In genomic region chr10:7681343-7682025, GRCm38 (mm10) we compare ENCODE assay signal across 8 mouse cellular contexts. TPM values are rescaled to one million over a fixed set of nuclear protein-coding genes. Genes with fewer than 3 reads are reported as not detected.
DNase-seq lines count a peak whose midpoint lies in the region; ATAC-seq and TF ChIP-seq lines count a peak whose summit lies in the region.

No protein-coding gene starts in this region.

- no peak for TF ChIP-seq POLR2A in bone marrow, adult 2 months (IDR thresholded peaks at IDR 0.05; ENCODE audit: borderline replicate concordance, control insufficient read depth, low read depth, low read length)

- peak; percentile 9; the same call in 1 of the 2 replicates for TF ChIP-seq CTCF in bone marrow, adult 2 months (IDR thresholded peaks at IDR 0.05; ENCODE audit: control insufficient read depth, insufficient read depth, low read length)
- TF ChIP-seq CTCF in midbrain, postnatal 0 days (IDR thresholded peaks at IDR 0.05) = peak; percentile 60

- H3K27me3 ChIP-seq in embryonic facial prominence, embryonic 15.5 days = no peaks in the 10 kb centered on the region
- no peaks in the 10 kb centered on the region for H3K27me3 ChIP-seq in midbrain, postnatal 0 days (ENCODE audit: insufficient read depth, low read length)

- H3K9ac ChIP-seq in embryonic facial prominence, embryonic 15.5 days = peak overlapping the region; percentile 100
- peak overlapping the region; percentile 100 for H3K9ac ChIP-seq in midbrain, postnatal 0 days (replicated peaks; ENCODE audit: low read length, poor library complexity, severe bottlenecking)

- peak; percentile 76 for DNase-seq in A20 (ENCODE audit: low read depth, low spot score)
- DNase-seq in heart, adult 9 months (ENCODE audit: low spot score in 2 of 2) = peak; percentile 71 to 72
- peak; percentile 76 for DNase-seq in kidney, adult 9 months
- DNase-seq in liver = peak; percentile 77
- peak; percentile 73 for DNase-seq in midbrain, postnatal 0 days (ENCODE audit: low spot score)
- peak; percentile 41 to 48 for DNase-seq in spleen, postnatal 14 days (ENCODE audit: low spot score in 2 of 2)

- H3K4me1 ChIP-seq in bone marrow, adult 2 months (ENCODE audit: control insufficient read depth, insufficient read depth, low read length) = no peaks in the 10 kb centered on the region
- peaks cover 26% of the 10 kb centered on the region for H3K4me1 ChIP-seq in embryonic facial prominence, embryonic 15.5 days
- peaks cover 12% of the 10 kb centered on the region for H3K4me1 ChIP-seq in midbrain, postnatal 0 days (ENCODE audit: insufficient read depth, low read length)

- H3K9me3 ChIP-seq in embryonic facial prominence, embryonic 15.5 days (replicated peaks) = no peaks in the 10 kb centered on the region
- H3K9me3 ChIP-seq in midbrain, postnatal 0 days (ENCODE audit: low read length) = no peaks in the 10 kb centered on the region

- H3K4me3 ChIP-seq in bone marrow, adult 2 months (replicated peaks; ENCODE audit: control insufficient read depth, low read depth, low read length) = peak overlapping the region; percentile 87
- peak overlapping the region; percentile 98 for H3K4me3 ChIP-seq in embryonic facial prominence, embryonic 15.5 days (replicated peaks)
- peak overlapping the region; percentile 98 for H3K4me3 ChIP-seq in midbrain, postnatal 0 days (ENCODE audit: low read depth, low read length)

- peak overlapping the region; percentile 86 for H3K27ac ChIP-seq in bone marrow, adult 2 months (ENCODE audit: control insufficient read depth, insufficient read depth, low read depth, low read length, poor library complexity)
- peak overlapping the region; percentile 97 for H3K27ac ChIP-seq in embryonic facial prominence, embryonic 15.5 days (replicated peaks)
- peak overlapping the region; percentile 96 for H3K27ac ChIP-seq in midbrain, postnatal 0 days (ENCODE audit: low read depth, low read length)

- peak overlapping the region; percentile 53 for H3K4me2 ChIP-seq in embryonic facial prominence, embryonic 15.5 days (replicated peaks)
- H3K4me2 ChIP-seq in midbrain, postnatal 0 days (ENCODE audit: low read depth, low read length, poor library complexity, severe bottlenecking) = peak overlapping the region; percentile 89

- under 1% methylated on average over 50 of the region's 64 CpGs for whole genome bisulfite sequencing in bone marrow, adult 2 months
- under 1% methylated on average over 64 of the region's 64 CpGs for WGBS in embryonic facial prominence, embryonic 15.5 days
- under 1% methylated on average over 45 of the region's 64 CpGs for WGBS in midbrain, postnatal 0 days

- peaks cover 29% of the 10 kb centered on the region for H3K36me3 ChIP-seq in embryonic facial prominence, embryonic 15.5 days
- peaks cover 13% of the 10 kb centered on the region; the same call in 1 of the 2 replicates for H3K36me3 ChIP-seq in midbrain, postnatal 0 days (ENCODE audit: insufficient read depth, low read length)

- peak; percentile 84 for ATAC-seq in embryonic facial prominence, embryonic 15.5 days (ENCODE audit: insufficient number of reproducible peaks, low FRiP score, low TSS enrichment, low read depth)
- ATAC-seq in midbrain, postnatal 0 days (ENCODE audit: low FRiP score) = peak; percentile 81

RNA-seq across cellular contexts. Expression of gene Lats1, which starts 0.5 kb away (rescaled TPM):
- polyA plus RNA-seq in bone marrow, adult 2 months (2011; ENCODE audit: insufficient read depth, insufficient read length, low replicate concordance, missing spikeins) = 6.0 and 6.2 TPM in 2 replicates
- polyA plus RNA-seq in embryonic facial prominence, embryonic 15.5 days (2015; fragmentation: Nextera tagmentation; extraction: Ambion mirVana) = 8.7 and 9.0 TPM in 2 replicates
- total RNA-seq in midbrain, postnatal 0 days (2014; rRNA removed) = 45.4 and 50.9 TPM in 2 replicates
- polyA plus RNA-seq in midbrain, postnatal 0 days (2015; fragmentation: Nextera tagmentation; extraction: Ambion mirVana) = 6.5 and 7.7 TPM in 2 replicates

RNA-seq across cellular contexts. Expression of gene Pcmt1, which starts 0.5 kb away (rescaled TPM):
- polyA plus RNA-seq in bone marrow, adult 2 months (2011; ENCODE audit: insufficient read depth, insufficient read length, low replicate concordance, missing spikeins) = 45.7 and 71.7 TPM in 2 replicates
- polyA plus RNA-seq in embryonic facial prominence, embryonic 15.5 days (2015; fragmentation: Nextera tagmentation; extraction: Ambion mirVana) = 124 and 128 TPM in 2 replicates
- 70.6 and 81.0 TPM in 2 replicates for total RNA-seq in midbrain, postnatal 0 days (2014; rRNA removed)
- polyA plus RNA-seq in midbrain, postnatal 0 days (2015; fragmentation: Nextera tagmentation; extraction: Ambion mirVana) = 178 and 179 TPM in 2 replicates

RNA-seq across cellular contexts. Expression of gene Nup43, which starts 14.2 kb away (rescaled TPM):
- 9.4 and 14.6 TPM in 2 replicates for polyA plus RNA-seq in bone marrow, adult 2 months (2011; ENCODE audit: insufficient read depth, insufficient read length, low replicate concordance, missing spikeins)
- 38.2 and 38.3 TPM in 2 replicates for polyA plus RNA-seq in embryonic facial prominence, embryonic 15.5 days (2015; fragmentation: Nextera tagmentation; extraction: Ambion mirVana)
- total RNA-seq in midbrain, postnatal 0 days (2014; rRNA removed) = 7.8 and 8.0 TPM in 2 replicates
- 17.5 and 17.8 TPM in 2 replicates for polyA plus RNA-seq in midbrain, postnatal 0 days (2015; fragmentation: Nextera tagmentation; extraction: Ambion mirVana)

RNA-seq across cellular contexts. Expression of gene Katna1, which starts 44.3 kb away (rescaled TPM):
- 20.5 and 71.3 TPM in 2 replicates for polyA plus RNA-seq in bone marrow, adult 2 months (2011; ENCODE audit: insufficient read depth, insufficient read length, low replicate concordance, missing spikeins)
- polyA plus RNA-seq in embryonic facial prominence, embryonic 15.5 days (2015; fragmentation: Nextera tagmentation; extraction: Ambion mirVana) = 53.7 and 58.5 TPM in 2 replicates
- total RNA-seq in midbrain, postnatal 0 days (2014; rRNA removed) = 12.6 and 13.3 TPM in 2 replicates
- 15.5 and 17.2 TPM in 2 replicates for polyA plus RNA-seq in midbrain, postnatal 0 days (2015; fragmentation: Nextera tagmentation; extraction: Ambion mirVana)

Comparison
In these comparisons a context has a peak if more than half of its experiments do, and no peak if none do; other contexts are left out.
1. Peak in every context shown above with its lines: DNase-seq, ATAC-seq, H3K4me3 ChIP-seq and H3K27ac ChIP-seq.